Mouse (Mus musculus) right cerebral cortex, postnatal 14 days (tissue): Measurements from ENCODE around the gene Mettl5.

Experiments
- DNase-seq: peaks from one replicate; pipeline ENCODE4 v3.0.0; 2022

Gene Mettl5

GRCm38 (mm10) chr2:69851427-69852058, 33.9 kb downstream of the Mettl5 start:
- no peak for DNase-seq

DNA sequence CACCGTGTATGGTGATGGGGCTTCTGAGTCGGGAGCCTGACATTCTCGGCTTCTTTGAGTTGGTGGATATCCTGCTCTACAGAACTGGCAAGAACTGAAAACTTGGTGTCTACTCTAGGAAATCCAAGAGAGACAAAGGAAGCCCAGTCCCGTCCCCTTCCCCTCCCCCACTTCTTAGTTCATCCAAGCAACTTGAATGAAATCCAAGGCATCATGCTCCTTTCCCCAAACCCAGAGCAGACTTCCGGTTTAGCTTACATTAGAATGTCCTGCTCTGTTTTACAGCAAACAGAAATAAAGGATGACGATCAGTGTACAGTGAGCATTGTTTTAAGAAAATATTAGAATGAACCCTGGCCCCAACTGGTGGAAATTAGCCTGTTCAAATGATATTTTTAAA, 36.2 kb downstream of the Mettl5 start:
- no peak for DNase-seq

DNA sequence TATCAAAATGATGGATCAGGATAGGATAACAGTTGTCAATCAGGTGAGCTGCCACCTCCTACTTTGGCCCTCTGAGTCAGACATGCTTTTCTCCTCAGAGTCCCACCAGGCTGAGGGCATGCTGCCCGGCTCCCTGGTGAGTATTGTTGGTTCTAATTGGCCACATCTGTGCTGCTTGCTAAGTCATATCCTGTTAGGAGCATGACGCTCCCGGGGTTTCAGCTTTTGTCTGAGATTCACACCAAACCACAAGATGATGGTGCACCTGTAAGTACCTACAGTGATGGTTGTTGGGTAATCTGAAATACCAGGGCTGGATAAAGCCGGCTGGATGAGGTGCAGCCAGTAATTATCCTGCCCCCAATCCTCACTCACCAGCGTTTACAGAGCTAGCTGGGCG, 45.2 kb downstream of the Mettl5 start:
- no peak for DNase-seq

- DNase-seq, result no peak
These were observed 46.7 kb downstream of the Mettl5 start for GRCm38 (mm10) chr2:69838707-69839106.

DNA sequence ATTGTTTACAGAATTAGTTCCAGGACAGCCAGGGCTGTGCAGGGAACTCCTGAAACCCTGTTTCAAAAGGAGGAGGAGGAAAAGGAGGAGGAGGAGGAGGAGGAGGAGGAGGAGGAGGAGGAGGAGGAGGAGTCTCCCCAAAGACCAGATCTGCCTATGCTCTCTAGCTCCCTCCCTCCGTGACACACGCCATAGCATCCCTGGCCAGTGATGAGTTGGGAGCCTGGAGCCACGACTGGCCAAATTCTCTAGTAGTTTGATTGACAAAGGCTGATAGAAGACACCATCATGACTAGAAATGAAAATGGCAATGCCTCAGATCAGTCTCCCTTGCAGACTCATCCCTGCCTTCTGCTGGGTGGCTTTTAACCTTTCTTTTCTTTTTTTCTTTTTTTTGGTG, 47.4 kb downstream of the Mettl5 start:
- DNase-seq, result no peak

DNA sequence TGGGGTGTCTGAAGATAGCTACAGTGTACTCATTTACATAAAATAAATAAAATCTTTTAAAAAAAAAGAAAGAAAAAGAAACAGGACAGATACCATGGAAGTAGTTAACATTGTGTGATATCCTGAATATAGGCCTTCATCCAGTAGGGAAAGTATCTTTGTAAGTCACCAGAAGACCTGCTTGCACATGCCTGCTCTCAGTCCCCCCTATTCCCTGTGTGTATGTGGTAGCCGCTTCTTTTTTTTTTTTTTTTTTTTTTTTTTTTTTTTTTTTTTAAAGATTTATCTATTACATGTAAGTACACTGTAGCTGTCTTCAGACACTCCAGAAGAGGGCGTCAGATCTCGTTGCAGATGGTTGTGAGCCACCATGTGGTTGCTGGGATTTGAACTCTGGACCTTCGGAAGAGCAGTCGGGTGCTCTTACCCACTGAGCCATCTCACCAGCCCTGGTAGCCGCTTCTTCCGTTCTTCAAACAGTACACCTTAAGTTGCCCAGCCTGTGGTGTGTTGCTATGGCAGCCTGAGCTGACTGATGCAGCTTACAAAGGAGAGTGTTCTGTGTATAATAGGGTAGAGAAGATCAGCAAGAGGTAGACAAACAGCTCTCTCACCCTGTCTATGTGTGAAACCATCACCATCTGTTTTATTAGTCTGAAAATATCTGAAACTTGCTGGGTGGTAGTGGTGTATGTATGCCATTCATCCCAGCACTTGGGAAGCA, 48.0 kb downstream of the Mettl5 start:
- no peak for DNase-seq

GRCm38 (mm10) chr2:69830116-69830515, 55.3 kb downstream of the Mettl5 start:
- no peak for DNase-seq

DNA sequence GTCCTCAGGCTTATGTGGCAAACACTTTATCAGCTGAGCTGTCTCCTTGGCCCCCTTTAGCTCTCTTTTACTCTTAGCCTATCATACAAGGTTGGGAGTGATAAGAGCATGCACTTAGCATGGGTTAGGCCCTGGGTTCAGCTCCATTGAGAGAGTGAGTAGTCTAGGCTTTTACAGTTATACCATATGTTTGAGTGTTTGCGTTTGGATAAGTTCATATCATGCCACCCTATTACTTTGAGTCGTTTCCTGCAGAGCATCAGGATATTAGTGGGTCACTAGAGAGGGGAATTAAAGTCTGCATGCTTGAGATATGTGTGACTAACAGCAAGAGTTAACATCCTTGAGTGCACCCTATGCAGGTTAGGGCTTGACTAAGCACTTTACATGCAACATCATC, 55.7 kb downstream of the Mettl5 start:
- no peak for DNase-seq

DNA sequence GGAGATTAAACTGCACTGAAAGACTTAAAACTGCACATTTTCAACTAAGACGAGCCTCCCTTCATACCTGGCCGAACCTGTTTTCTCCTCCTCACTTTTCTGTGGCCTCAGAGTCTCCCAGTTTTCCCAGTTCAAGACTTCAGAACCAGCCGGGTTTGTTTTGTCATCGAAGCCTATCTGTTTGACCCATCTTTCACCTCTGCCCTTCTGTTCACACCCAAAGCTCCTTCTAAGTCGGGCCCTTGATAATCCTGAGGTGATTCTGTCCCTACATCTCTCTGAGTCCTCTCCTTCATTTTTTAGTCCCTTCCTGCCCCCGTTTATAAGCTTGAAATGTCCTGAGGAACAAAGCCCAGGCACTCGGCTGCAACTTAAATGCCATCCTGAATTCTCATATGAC, 57.4 kb downstream of the Mettl5 start:
- DNase-seq, result no peak

GRCm38 (mm10) chr2:69826380-69826779, 59.0 kb downstream of the Mettl5 start:
- DNase-seq, result no peak

- no peak for DNase-seq
These were observed 59.5 kb downstream of the Mettl5 start for GRCm38 (mm10) chr2:69825898-69826297.

GRCm38 (mm10) chr2:69823129-69823677, 62.2 kb downstream of the Mettl5 start:
- peak; percentile 51 for DNase-seq

- DNase-seq, result peak; percentile 52
These were observed 62.9 kb downstream of the Mettl5 start for GRCm38 (mm10) chr2:69822361-69823128.

- no peak for DNase-seq
These were observed 63.7 kb downstream of the Mettl5 start, which contains the start of gene Klhl23 for GRCm38 (mm10) chr2:69821711-69822110. Gene Klhl23, plus strand, starts transcription at chr2:69821944.
